Mouse (Mus musculus) large intestine, adult 2 months (tissue): Measurements from ENCODE around the gene Adipor1. TPM values are rescaled to one million over a fixed set of nuclear protein-coding genes. Genes with fewer than 3 reads are reported as not detected.
"Not testable (repeated sequence)": the region's sequence is repeated elsewhere in the genome, so short reads cannot be mapped to it uniquely, and the experiment has no call there.

Experiments used
- DNase-seq: peaks from one replicate; pipeline ENCODE4 v3.0.0-alpha.2; 2012; ENCODE audit warnings: low read depth, low spot score
- WGBS: fragments of 180-500 bp; shearing (Covaris S2); methylation state at CpG from one replicate; pipeline ENCODE4 v1.1.7; 2018; 5-methylcytosine and 5-hydroxymethylcytosine counted together
- polyA plus RNA-seq: library from polyadenylated mRNA; depleted of rRNA; stranded (reverse); fragments of >200 nt; gene quantifications from 2 replicates; pipeline ENCODE4 v1.2.3, GENCODE M21; 2012

Gene Adipor1
- polyA plus RNA-seq, 1 experiment: 91.1 TPM

GRCm38 (mm10) chr1:134418414-134418975 lies 3.3 kb downstream of the Adipor1 start:
- WGBS: 27% methylated on average over 2 of the region's 2 CpGs
- no peak for DNase-seq

- 12% methylated on average over 1 of the region's 1 CpGs for WGBS
- no peak for DNase-seq
Observed at GRCm38 (mm10) chr1:134419176-134419575, 4.0 kb downstream of the Adipor1 start.

GRCm38 (mm10) chr1:134419751-134420458 lies 4.7 kb downstream of the Adipor1 start:
- DNase-seq: no peak
- WGBS: 9% methylated on average over 5 of the region's 5 CpGs

GRCm38 (mm10) chr1:134423911-134424310 lies 8.7 kb downstream of the Adipor1 start:
- WGBS: 59% methylated on average over 10 of the region's 10 CpGs
- DNase-seq: no peak

- WGBS: 87% methylated on average over 5 of the region's 5 CpGs
- no peak for DNase-seq
Observed at GRCm38 (mm10) chr1:134426289-134426688, 11.1 kb downstream of the Adipor1 start.

- 66% methylated on average over 10 of the region's 10 CpGs for WGBS
Observed at GRCm38 (mm10) chr1:134433002-134433401, 17.8 kb downstream of the Adipor1 start.

GRCm38 (mm10) chr1:134433473-134433872 lies 18.3 kb downstream of the Adipor1 start:
- DNase-seq: no peak
- 77% methylated on average over 4 of the region's 4 CpGs for WGBS

More at GRCm38 (mm10) chr1:134433002-134433401, 17.8 kb downstream of the Adipor1 start:
- no peak for DNase-seq

GRCm38 (mm10) chr1:134435414-134435813 lies 20.2 kb downstream of the Adipor1 start:
- DNase-seq: no peak
- 44% methylated on average over 4 of the region's 4 CpGs for WGBS

- 57% methylated on average over 6 of the region's 6 CpGs for WGBS
- DNase-seq: no peak
Observed at GRCm38 (mm10) chr1:134440437-134440836, 25.3 kb downstream of the Adipor1 start.

- DNase-seq: not testable (repeated sequence)
- 93% methylated on average over 8 of the region's 10 CpGs for WGBS
Observed at GRCm38 (mm10) chr1:134441737-134442136, 26.6 kb downstream of the Adipor1 start.

GRCm38 (mm10) chr1:134442394-134442793 lies 27.2 kb downstream of the Adipor1 start:
- no peak for DNase-seq
- WGBS: 87% methylated on average over 3 of the region's 3 CpGs

- WGBS: 31% methylated on average over 1 of the region's 1 CpGs
- DNase-seq: not testable (repeated sequence)
Observed at GRCm38 (mm10) chr1:134443288-134443687, 28.1 kb downstream of the Adipor1 start.

- no peak for DNase-seq
- WGBS: 64% methylated on average over 2 of the region's 2 CpGs
Observed at GRCm38 (mm10) chr1:134445418-134445817, 30.2 kb downstream of the Adipor1 start.

GRCm38 (mm10) chr1:134448537-134448936 lies 33.4 kb downstream of the Adipor1 start:
- DNase-seq: not testable (repeated sequence)

GRCm38 (mm10) chr1:134450201-134450600 lies 35.0 kb downstream of the Adipor1 start:
- WGBS: 78% methylated on average over 4 of the region's 4 CpGs

More at GRCm38 (mm10) chr1:134448537-134448936, 33.4 kb downstream of the Adipor1 start:
- 60% methylated on average over 3 of the region's 3 CpGs for WGBS

GRCm38 (mm10) chr1:134450986-134451385 lies 35.8 kb downstream of the Adipor1 start:
- DNase-seq: no peak
- WGBS: 36% methylated on average over 3 of the region's 3 CpGs

More at GRCm38 (mm10) chr1:134450201-134450600, 35.0 kb downstream of the Adipor1 start:
- DNase-seq: no peak

- under 1% methylated on average over 61 of the region's 61 CpGs for WGBS
- DNase-seq: peak; percentile 71
Observed at GRCm38 (mm10) chr1:134454904-134455824, 40.0 kb downstream of the Adipor1 start, which contains the start of gene Klhl12. Gene Klhl12, plus strand, starts transcription at chr1:134455531.

GRCm38 (mm10) chr1:134456060-134456459 lies 40.9 kb downstream of the Adipor1 start:
- no peak for DNase-seq
- 10% methylated on average over 5 of the region's 5 CpGs for WGBS

GRCm38 (mm10) chr1:134458139-134458727 lies 43.1 kb downstream of the Adipor1 start:
- 89% methylated on average over 7 of the region's 7 CpGs for WGBS
- no peak for DNase-seq
